Mouse (Mus musculus): ENCODE data around the gene Lin7b. TPM values are rescaled to one million over a fixed set of nuclear protein-coding genes. Genes with fewer than 3 reads are reported as not detected.

The Lin7b gene
- total and polyA plus RNA-seq, 3 experiments: 1.3 to 3.8 TPM; not detected in 1

DNA sequence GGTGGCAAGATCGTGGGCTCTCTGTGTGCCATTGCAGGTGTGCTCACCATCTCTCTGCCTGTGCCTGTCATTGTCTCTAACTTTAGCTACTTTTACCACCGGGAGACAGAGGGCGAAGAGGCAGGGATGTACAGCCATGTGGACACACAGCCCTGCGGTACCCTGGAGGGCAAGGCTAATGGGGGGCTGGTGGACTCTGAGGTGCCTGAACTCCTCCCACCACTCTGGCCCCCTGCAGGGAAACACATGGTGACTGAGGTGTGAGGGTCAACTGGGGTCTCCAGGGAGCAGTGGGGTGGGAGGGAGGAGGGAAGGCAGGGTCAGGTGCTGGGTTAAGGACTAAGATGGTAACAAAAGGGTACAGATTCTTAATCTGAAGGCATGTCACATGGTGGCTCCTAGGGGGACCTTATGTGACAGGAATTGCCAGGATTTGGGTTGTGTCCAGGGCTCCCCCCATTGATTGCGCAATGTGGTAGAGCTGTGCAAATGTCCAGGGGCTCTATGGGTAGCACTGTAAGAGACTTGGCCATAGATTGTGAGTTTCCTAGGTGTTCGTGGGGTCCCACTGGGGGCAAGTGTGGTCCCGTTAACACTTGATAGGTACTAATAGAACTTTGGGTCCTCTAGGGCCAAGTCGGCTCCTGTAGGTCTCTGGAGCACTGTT lies 39.2 kb upstream of the Lin7b start:
- DNase-seq (ENCODE audit: low read depth, low spot score): no peak
- peaks cover 7 to 10% of the 10 kb centered on the region in 2 experiments; a peak in 2 of 4 replicates for H3K4me1 ChIP-seq (ENCODE audit: control insufficient read depth in 1 of 2, insufficient read depth in 2 of 2, low read length in 2 of 2)
- H3K9ac ChIP-seq (ENCODE audit: control insufficient read depth, low read depth, low read length, poor library complexity, severe bottlenecking): no peak overlapping the region
- H3K36me3 ChIP-seq (ENCODE audit: control insufficient read depth in 1 of 2, insufficient read depth in 2 of 2, low read length in 2 of 2): no peaks in the 10 kb centered on the region; a peak in 1 of 4 replicates
- H3K79me2 ChIP-seq (ENCODE audit: control insufficient read depth, insufficient read depth, low read length, poor library complexity): no peaks in the 10 kb centered on the region; the same call in 1 of the 2 replicates
- no peak for TF ChIP-seq NELFE (IDR thresholded peaks at IDR 0.05; ENCODE audit: low read depth, low read length)
- TF ChIP-seq BHLHE40 (IDR thresholded peaks at IDR 0.05; ENCODE audit: borderline replicate concordance, low read depth, low read length): no peak
- TF ChIP-seq UBTF (IDR thresholded peaks at IDR 0.05; ENCODE audit: borderline replicate concordance, insufficient read depth, low read depth, low read length): no peak
- no peak for TF ChIP-seq RAD21 (IDR thresholded peaks at IDR 0.05; ENCODE audit: low read depth, low read length)
- TF ChIP-seq ZNF384 (IDR thresholded peaks at IDR 0.05; ENCODE audit: low read depth, low read length): no peak
- TF ChIP-seq KAT2A (conservative IDR thresholded peaks at IDR 0.05; ENCODE audit: low read depth, low read length): no peak
- no peak for TF ChIP-seq USF1 (IDR thresholded peaks at IDR 0.05; ENCODE audit: low read depth, low read length)
- TF ChIP-seq MAFK (IDR thresholded peaks at IDR 0.05; ENCODE audit: borderline replicate concordance, low read depth, low read length): no peak
- no peak for TF ChIP-seq SIN3A (IDR thresholded peaks at IDR 0.05; ENCODE audit: low read length)
- no peak for TF ChIP-seq POLR2AphosphoS5 (IDR thresholded peaks at IDR 0.05; ENCODE audit: borderline replicate concordance, low read depth, low read length)
- TF ChIP-seq GATA1 (IDR thresholded peaks at IDR 0.05; ENCODE audit: low read depth, low read length): no peak
- TF ChIP-seq JUND (IDR thresholded peaks at IDR 0.05; ENCODE audit: low read depth, low read length): no peak
- no peak for TF ChIP-seq SMC3 (IDR thresholded peaks at IDR 0.05; ENCODE audit: low read depth, low read length)
- no peak for TF ChIP-seq POLR2AphosphoS2 (IDR thresholded peaks at IDR 0.05; ENCODE audit: low read length)
- no peak for TF ChIP-seq MYC (IDR thresholded peaks at IDR 0.05; ENCODE audit: low read depth, low read length)
- H3K9me3 ChIP-seq (replicated peaks; ENCODE audit: insufficient read depth, low read length): no peaks in the 10 kb centered on the region
- peaks cover 0 to 3% of the 10 kb centered on the region in 2 experiments; a peak in 2 of 4 replicates for H3K27me3 ChIP-seq (ENCODE audit: control insufficient read depth in 1 of 2, insufficient read depth in 2 of 2, low read length in 2 of 2)
- no peak overlapping the region for H3K27ac ChIP-seq (ENCODE audit: control insufficient read depth, low read depth, low read length)
- H3K4me3 ChIP-seq (ENCODE audit: control insufficient read depth in 1 of 2, insufficient read depth in 1 of 2, low read depth in 2 of 2, low read length in 2 of 2): no peak overlapping the region

GRCm38 (mm10) chr7:45408949-45409348 lies 38.6 kb upstream of the Lin7b start:
- DNase-seq (ENCODE audit: low read depth, low spot score): no peak
- no peak overlapping the region for H3K9ac ChIP-seq (ENCODE audit: control insufficient read depth, low read depth, low read length, poor library complexity, severe bottlenecking)
- peaks cover 3 to 8% of the 10 kb centered on the region in 2 experiments; a peak in 1 of 4 replicates for H3K4me1 ChIP-seq (ENCODE audit: control insufficient read depth in 1 of 2, insufficient read depth in 2 of 2, low read length in 2 of 2)
- no peak for TF ChIP-seq TBP (IDR thresholded peaks at IDR 0.05; ENCODE audit: low read depth, low read length)
- TF ChIP-seq MEF2A (IDR thresholded peaks at IDR 0.05; ENCODE audit: extremely low read depth, insufficient replicate concordance, low read depth, low read length, poor library complexity, severe bottlenecking): no peak
- no peak for TF ChIP-seq MXI1 (IDR thresholded peaks at IDR 0.05; ENCODE audit: low read depth, low read length)
- TF ChIP-seq TAL1 (IDR thresholded peaks at IDR 0.05; ENCODE audit: low read length): no peak
- no peak for TF ChIP-seq MYC (IDR thresholded peaks at IDR 0.05; ENCODE audit: low read depth, low read length)
- TF ChIP-seq MAZ (IDR thresholded peaks at IDR 0.05; ENCODE audit: low read depth, low read length): no peak
- no peak for TF ChIP-seq SIN3A (IDR thresholded peaks at IDR 0.05; ENCODE audit: low read length)
- no peak for TF ChIP-seq NRF1 (IDR thresholded peaks at IDR 0.05; ENCODE audit: insufficient read depth, low read depth, low read length, poor library complexity, severe bottlenecking)
- TF ChIP-seq MAX (IDR thresholded peaks at IDR 0.05; ENCODE audit: low read length): no peak
- TF ChIP-seq ZC3H11A (IDR thresholded peaks at IDR 0.05; ENCODE audit: low read depth, low read length): no peak
- TF ChIP-seq NELFE (IDR thresholded peaks at IDR 0.05; ENCODE audit: low read depth, low read length): no peak
- no peak for TF ChIP-seq GATA1 (IDR thresholded peaks at IDR 0.05; ENCODE audit: low read depth, low read length)
- TF ChIP-seq CTCF (IDR thresholded peaks at IDR 0.05 in 2 of 3, conservative IDR thresholded peaks at IDR 0.05 in 1 of 3; ENCODE audit: control insufficient read depth in 1 of 3, insufficient read depth in 1 of 3, low read depth in 2 of 3, low read length in 3 of 3, poor library complexity in 1 of 3, severe bottlenecking in 1 of 3): no peak
- TF ChIP-seq SMC3 (IDR thresholded peaks at IDR 0.05; ENCODE audit: low read depth, low read length): no peak
- TF ChIP-seq POLR2AphosphoS5 (IDR thresholded peaks at IDR 0.05; ENCODE audit: borderline replicate concordance, low read depth, low read length): no peak
- no peak overlapping the region for H3K4me3 ChIP-seq (ENCODE audit: control insufficient read depth in 1 of 2, insufficient read depth in 1 of 2, low read depth in 2 of 2, low read length in 2 of 2)
- no peaks in the 10 kb centered on the region; the same call in 1 of the 2 replicates for H3K79me2 ChIP-seq (ENCODE audit: control insufficient read depth, insufficient read depth, low read length, poor library complexity)
- no peaks in the 10 kb centered on the region; a peak in 1 of 4 replicates for H3K36me3 ChIP-seq (ENCODE audit: control insufficient read depth in 1 of 2, insufficient read depth in 2 of 2, low read length in 2 of 2)
- H3K9me3 ChIP-seq (replicated peaks; ENCODE audit: insufficient read depth, low read length): no peaks in the 10 kb centered on the region
- H3K27ac ChIP-seq (ENCODE audit: control insufficient read depth, low read depth, low read length): no peak overlapping the region
- peaks cover 0 to 3% of the 10 kb centered on the region in 2 experiments; a peak in 2 of 4 replicates for H3K27me3 ChIP-seq (ENCODE audit: control insufficient read depth in 1 of 2, insufficient read depth in 2 of 2, low read length in 2 of 2)

All from MEL (cell line).